Mouse (Mus musculus): ENCODE results near the gene Prrt2. TPM values are rescaled to one million over a fixed set of nuclear protein-coding genes. Genes with fewer than 3 reads are reported as not detected.
A peak's percentile ranks its signal among the peaks of the same experiment; 100 is the strongest.

The Prrt2 gene
- polyA plus RNA-seq, 1 experiment: 0.68 TPM

DNA sequence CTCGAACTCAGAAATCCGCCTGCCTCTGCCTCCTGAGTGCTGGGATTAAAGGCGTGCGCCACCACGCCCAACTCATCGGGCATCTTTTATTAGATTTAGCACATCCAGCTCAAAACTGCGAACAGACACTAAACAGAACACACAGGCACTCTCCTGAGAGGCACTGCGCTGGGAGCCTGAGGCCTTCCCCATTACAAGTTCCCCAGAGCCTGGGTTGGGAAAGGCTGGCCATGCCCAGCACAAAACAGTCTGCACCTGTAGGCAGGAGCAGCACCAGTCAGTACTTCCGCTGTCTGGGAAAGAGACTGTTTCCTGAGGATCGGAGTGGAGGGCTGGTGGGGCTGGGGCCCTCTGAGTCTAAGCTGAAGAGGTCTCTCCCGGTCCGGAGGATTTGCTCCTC, 6.0 kb downstream of the Prrt2 start:
- TF ChIP-seq GATA1 (IDR thresholded peaks at IDR 0.05; ENCODE audit: borderline replicate concordance, low read length): no peak
- no peak for TF ChIP-seq FLI1 (IDR thresholded peaks at IDR 0.05; ENCODE audit: low read length)
- peak overlapping the region; percentile 96 for H3K4me3 ChIP-seq (replicated peaks)
- H3K27me3 ChIP-seq (replicated peaks): no peaks in the 10 kb centered on the region
- H3K9me3 ChIP-seq: no peaks in the 10 kb centered on the region
- H3K4me1 ChIP-seq: peaks cover 79% of the 10 kb centered on the region
- H3K36me3 ChIP-seq (replicated peaks; ENCODE audit: low read length): peaks cover 50% of the 10 kb centered on the region

DNA sequence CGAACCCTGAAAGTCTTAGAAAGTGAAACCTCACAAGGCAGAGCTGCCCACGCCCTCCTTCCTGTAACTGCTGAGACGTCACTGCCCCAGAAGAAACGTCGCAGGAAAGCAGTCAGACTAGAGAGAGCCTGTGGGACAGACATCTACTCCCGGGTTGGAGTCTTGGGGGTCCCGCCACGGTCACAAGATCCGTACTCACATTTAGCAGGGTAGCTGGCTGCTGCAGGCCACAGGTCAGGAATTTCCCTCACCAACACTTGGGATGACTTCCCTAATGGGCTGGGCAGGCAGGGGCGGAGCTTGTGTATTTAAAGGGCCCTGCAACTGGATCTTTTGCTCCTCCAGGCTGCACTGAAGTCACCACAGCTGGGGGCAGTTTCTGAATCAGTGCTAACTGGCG, 6.7 kb downstream of the Prrt2 start, which contains the start of gene Mvp:
TSS of gene Mvp (minus strand) at position 302 of the 400 bp plus-strand sequence.
- Histone ChIP-seq H3K9me3 (no peaks in the 10 kb centered on the region), H3K27me3 (replicated peaks) (no peaks in the 10 kb centered on the region), H3K4me3 (replicated peaks) (peak within 1 kb of the TSS; percentile 96), H3K4me1 (peaks cover 85% of the 10 kb centered on the region), H3K36me3 (replicated peaks; ENCODE audit: low read length) (peaks cover 53% of the 10 kb centered on the region)
- TF ChIP-seq FLI1 (IDR thresholded peaks at IDR 0.05; ENCODE audit: low read length) (no peak), GATA1 (IDR thresholded peaks at IDR 0.05; ENCODE audit: borderline replicate concordance, low read length) (no peak)

DNA sequence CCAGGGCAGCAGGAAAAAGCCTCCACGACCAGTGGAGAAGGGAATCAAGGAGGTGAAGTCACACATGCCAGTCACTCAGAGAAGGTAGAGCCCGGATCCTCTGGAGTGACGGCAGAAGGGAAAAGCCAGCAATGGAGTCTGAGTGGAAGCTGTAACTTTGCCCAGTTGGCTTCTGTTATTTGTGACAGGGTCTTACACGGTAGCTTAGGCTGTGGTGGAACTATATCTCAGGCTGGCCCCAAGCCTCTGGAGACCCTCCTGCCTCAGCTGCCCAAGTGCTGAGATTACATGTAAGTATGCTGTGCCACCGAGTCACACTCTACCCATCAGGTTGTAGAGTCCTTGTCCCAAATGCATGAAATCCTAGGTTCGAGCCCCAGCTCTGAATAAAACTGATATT, 7.6 kb downstream of the Prrt2 start:
- TF ChIP-seq FLI1 (IDR thresholded peaks at IDR 0.05; ENCODE audit: low read length) (no peak), GATA1 (IDR thresholded peaks at IDR 0.05; ENCODE audit: borderline replicate concordance, low read length) (no peak)
- H3K27me3 ChIP-seq (replicated peaks): no peaks in the 10 kb centered on the region
- H3K4me3 ChIP-seq (replicated peaks): peak overlapping the region; percentile 96
- H3K4me1 ChIP-seq: peaks cover 86% of the 10 kb centered on the region
- H3K36me3 ChIP-seq (replicated peaks; ENCODE audit: low read length): peaks cover 54% of the 10 kb centered on the region
- H3K9me3 ChIP-seq: no peaks in the 10 kb centered on the region

DNA sequence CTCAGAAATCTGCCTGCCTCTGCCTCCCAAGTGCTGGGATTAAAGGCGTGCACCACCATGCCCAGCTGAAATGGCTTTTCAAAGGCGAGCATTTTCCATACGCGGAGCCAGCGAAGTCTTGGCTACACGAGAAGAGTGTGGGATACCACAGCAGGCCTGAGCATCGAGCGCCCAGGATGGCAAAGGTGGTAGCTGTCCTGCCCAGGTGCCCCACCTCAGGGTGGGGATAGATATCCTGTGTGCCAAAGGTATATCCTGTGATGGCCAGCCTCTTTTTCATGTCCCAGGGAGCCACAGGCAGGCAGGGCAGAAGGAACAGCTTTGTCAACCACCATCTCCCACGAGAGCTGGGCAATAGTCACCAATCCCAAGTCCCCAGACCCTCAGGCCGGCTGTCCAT, 8.2 kb downstream of the Prrt2 start:
- Histone ChIP-seq H3K4me3 (replicated peaks) (peak overlapping the region; percentile 96), H3K9me3 (no peaks in the 10 kb centered on the region), H3K27me3 (replicated peaks) (no peaks in the 10 kb centered on the region), H3K4me1 (peaks cover 86% of the 10 kb centered on the region), H3K36me3 (replicated peaks; ENCODE audit: low read length) (peaks cover 54% of the 10 kb centered on the region)
- TF ChIP-seq GATA1 (IDR thresholded peaks at IDR 0.05; ENCODE audit: borderline replicate concordance, low read length): no peak
- TF ChIP-seq FLI1 (IDR thresholded peaks at IDR 0.05; ENCODE audit: low read length): no peak

DNA sequence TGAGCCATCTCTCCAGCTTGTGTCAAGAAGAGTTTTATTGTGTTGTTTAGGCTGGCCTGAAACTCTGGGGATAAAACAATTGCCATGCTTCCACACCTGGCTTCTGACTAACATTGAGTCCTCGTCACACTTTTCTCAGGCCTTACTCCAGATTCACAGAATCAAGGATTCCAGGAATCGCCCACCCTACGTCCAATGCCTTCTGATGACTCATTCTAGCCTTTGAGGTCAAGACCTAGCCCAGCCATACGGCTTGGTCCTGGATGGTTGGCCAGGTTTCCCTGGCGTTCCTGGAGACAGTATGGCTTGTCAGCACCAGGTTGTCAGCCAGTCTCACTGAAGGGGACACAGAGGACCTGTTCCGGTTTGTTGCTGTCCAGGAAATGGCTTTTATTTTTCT, 8.6 kb downstream of the Prrt2 start:
- Histone ChIP-seq H3K27me3 (replicated peaks) (no peaks in the 10 kb centered on the region), H3K4me3 (replicated peaks) (no peak overlapping the region), H3K36me3 (replicated peaks; ENCODE audit: low read length) (peaks cover 57% of the 10 kb centered on the region), H3K9me3 (no peaks in the 10 kb centered on the region), H3K4me1 (peaks cover 86% of the 10 kb centered on the region)
- TF ChIP-seq FLI1 (IDR thresholded peaks at IDR 0.05; ENCODE audit: low read length) (no peak), GATA1 (IDR thresholded peaks at IDR 0.05; ENCODE audit: borderline replicate concordance, low read length) (no peak)

DNA sequence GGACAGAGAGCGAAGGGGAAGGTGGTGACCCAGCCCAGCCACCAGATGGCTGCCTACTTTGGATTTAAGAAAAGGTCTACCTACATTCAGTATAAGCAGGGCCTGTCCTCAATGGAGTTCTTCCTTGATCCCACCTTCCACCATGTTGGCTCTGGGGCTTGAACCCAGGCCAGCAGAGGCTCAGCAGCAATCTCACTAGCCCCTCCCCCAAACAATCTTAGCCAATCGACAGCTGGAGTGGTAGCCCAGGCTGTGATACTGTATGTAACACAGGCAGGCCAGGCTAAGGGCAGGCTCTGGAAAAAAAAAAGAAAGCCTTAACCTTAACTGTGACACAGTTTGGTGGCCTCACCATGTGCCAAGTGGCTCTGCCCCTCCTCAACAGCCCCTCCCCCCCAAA, 9.3 kb downstream of the Prrt2 start:
- Histone ChIP-seq H3K4me3 (replicated peaks) (peak overlapping the region; percentile 56), H3K36me3 (replicated peaks; ENCODE audit: low read length) (peaks cover 59% of the 10 kb centered on the region), H3K27me3 (replicated peaks) (no peaks in the 10 kb centered on the region), H3K9me3 (no peaks in the 10 kb centered on the region), H3K4me1 (peaks cover 91% of the 10 kb centered on the region)
- TF ChIP-seq GATA1 (IDR thresholded peaks at IDR 0.05; ENCODE audit: borderline replicate concordance, low read length) (no peak), FLI1 (IDR thresholded peaks at IDR 0.05; ENCODE audit: low read length) (no peak)

DNA sequence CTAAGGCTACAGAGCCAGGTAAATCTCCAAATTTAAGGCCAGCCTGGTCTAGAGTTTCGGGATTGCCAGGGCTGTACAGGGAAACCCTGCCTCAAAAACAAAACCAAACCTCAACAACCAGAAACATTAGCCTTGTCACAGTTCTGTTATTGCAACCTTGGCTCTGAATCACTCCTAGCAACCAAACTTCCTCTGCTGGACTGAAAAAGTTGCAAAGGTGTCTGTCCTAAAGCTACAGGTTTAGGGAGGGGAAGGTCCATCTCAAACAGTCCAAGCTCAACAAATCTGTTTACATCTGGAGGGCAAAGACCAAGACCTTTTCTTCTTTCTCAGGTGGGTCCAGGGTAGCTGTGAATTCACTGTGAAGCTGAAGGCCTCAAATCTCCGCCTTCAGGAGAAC, 10.0 kb downstream of the Prrt2 start:
- Histone ChIP-seq H3K4me3 (replicated peaks) (peak overlapping the region; percentile 56), H3K4me1 (peaks cover 93% of the 10 kb centered on the region), H3K27me3 (replicated peaks) (no peaks in the 10 kb centered on the region), H3K9me3 (no peaks in the 10 kb centered on the region), H3K36me3 (replicated peaks; ENCODE audit: low read length) (peaks cover 60% of the 10 kb centered on the region)
- TF ChIP-seq FLI1 (IDR thresholded peaks at IDR 0.05; ENCODE audit: low read length): no peak
- TF ChIP-seq GATA1 (IDR thresholded peaks at IDR 0.05; ENCODE audit: borderline replicate concordance, low read length): no peak

DNA sequence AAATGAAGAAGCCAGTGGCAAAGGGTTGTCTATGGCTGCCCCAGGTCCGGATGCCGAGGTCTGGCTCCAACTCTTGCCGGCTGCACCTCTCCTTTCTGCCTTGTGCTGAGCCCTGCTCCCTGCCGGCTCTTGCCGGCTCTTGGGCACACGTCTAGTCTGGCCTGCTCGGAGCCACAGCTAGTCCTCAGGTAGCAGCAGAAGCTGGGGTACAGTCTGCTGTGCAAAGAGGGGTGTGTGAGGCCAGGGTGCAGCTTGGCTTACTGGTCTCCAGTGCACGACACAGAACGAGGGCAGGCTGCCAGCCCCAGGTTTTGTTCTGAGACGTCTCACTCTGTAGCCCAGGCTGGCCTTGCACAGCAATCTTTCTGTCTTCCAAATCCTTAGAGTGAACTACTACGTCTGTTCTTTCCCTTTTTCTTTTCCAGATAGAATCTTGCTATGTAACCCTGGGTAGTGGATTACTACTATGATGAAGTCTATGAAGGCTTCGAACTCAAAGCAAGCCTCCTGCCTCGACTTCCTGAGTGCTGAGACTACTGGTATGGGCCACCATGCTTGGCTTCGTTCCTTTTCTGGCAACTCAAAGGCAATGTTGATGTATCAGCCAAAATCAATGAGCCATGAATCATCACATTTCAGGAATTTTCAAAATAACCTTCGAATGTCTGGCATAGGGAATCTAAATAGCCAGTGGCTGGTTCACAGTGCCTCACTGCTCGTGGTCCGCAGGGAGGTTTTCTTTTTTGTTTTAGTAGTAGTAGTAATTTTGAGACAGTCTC, 11.5 kb downstream of the Prrt2 start:
- TF ChIP-seq FLI1 (IDR thresholded peaks at IDR 0.05; ENCODE audit: low read length) (no peak), GATA1 (IDR thresholded peaks at IDR 0.05; ENCODE audit: borderline replicate concordance, low read length) (no peak)
- Histone ChIP-seq H3K9me3 (no peaks in the 10 kb centered on the region), H3K36me3 (replicated peaks; ENCODE audit: low read length) (peaks cover 52% of the 10 kb centered on the region), H3K27me3 (replicated peaks) (no peaks in the 10 kb centered on the region), H3K4me1 (peaks cover 86% of the 10 kb centered on the region), H3K4me3 (replicated peaks) (peak overlapping the region; percentile 88)

DNA sequence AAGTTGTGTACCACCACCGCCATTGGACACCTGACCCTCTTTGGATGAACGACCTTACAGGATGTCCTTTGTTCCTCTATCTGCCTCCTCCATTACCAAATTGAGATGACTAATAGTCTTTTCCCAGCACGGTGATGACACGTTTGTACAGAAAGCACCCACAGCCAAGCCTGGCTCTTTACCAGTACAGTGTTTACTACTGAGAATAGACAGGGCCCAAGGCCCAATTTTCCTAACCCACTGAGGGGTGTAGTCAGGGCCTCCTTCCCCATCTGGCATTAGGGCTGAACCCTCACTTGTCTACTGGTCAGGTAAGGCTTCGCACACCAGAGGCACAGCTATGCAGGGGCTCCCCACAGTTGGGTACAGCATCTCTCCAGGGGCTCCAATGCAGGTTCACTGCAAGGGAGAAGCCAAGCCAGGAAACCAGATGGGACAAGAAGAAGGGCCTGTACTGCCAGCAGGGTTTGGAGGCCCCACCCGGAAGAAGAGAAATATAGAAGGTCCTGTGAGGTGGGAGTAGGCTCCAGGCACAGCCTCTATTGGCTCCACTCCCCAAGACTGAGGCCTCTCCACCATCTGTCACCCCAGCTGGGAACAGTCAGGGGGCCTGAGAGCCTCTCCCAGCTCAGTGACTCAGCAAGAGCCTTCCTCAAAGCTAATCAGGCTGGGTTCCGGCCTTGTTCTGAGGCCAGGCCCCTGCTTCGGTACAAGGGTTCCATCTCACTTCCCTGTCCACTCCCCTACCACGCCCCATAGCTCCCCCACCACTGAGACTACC, 12.6 kb downstream of the Prrt2 start:
- peaks cover 92% of the 10 kb centered on the region for H3K4me1 ChIP-seq

More for the DNA sequence above, 12.6 kb downstream of the Prrt2 start:
- Histone ChIP-seq H3K27me3 (replicated peaks) (no peaks in the 10 kb centered on the region), H3K9me3 (no peaks in the 10 kb centered on the region), H3K4me3 (replicated peaks) (peak overlapping the region; percentile 88), H3K36me3 (replicated peaks; ENCODE audit: low read length) (peaks cover 57% of the 10 kb centered on the region)
- TF ChIP-seq GATA1 (IDR thresholded peaks at IDR 0.05; ENCODE audit: borderline replicate concordance, low read length): no peak
- no peak for TF ChIP-seq FLI1 (IDR thresholded peaks at IDR 0.05; ENCODE audit: low read length)

Data from megakaryocyte, embryonic 14.5 days (primary cell).